Mouse (Mus musculus) adrenal gland, postnatal 10 days (tissue): Measurements from ENCODE around the gene Atcay. TPM values are rescaled to one million over a fixed set of nuclear protein-coding genes. Genes with fewer than 3 reads are reported as not detected.
"Not testable (repeated sequence)": the region's sequence is repeated elsewhere in the genome, so short reads cannot be mapped to it uniquely, and the experiment has no call there.

Experiments used
- DNase-seq: peaks from one replicate; pipeline ENCODE4 v3.0.0; 2021; ENCODE audit warnings: mixed read lengths
- total RNA-seq, 2 experiments: library from RNA; stranded (reverse); gene quantifications; 2 replicates each; pipeline ENCODE4 v1.2.3; 2021

Gene Atcay
- total RNA-seq, 2 experiments from 2014 or later, result 2.5 to 4.6 TPM

DNA sequence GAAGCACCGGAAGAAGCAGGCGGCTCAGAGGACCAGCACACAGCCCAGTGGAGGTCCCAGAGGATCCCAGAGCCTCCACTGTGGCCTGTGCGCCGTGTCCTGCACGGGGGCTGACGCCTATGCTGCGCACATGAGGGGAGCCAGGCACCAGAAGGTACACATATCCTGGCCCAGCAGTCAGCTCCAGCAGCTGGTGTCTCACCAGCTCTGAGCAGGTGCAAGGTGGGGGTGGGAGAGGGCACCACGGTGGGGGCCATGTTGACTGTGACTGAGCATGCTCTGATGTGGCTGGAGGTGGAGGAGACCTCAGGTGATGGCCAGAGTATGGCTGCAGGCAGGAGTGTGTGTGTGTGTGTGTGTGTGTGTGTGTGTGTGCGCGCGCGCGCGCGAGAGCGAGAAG, 11.4 kb upstream of the Atcay start:
- DNase-seq, result no peak

DNA sequence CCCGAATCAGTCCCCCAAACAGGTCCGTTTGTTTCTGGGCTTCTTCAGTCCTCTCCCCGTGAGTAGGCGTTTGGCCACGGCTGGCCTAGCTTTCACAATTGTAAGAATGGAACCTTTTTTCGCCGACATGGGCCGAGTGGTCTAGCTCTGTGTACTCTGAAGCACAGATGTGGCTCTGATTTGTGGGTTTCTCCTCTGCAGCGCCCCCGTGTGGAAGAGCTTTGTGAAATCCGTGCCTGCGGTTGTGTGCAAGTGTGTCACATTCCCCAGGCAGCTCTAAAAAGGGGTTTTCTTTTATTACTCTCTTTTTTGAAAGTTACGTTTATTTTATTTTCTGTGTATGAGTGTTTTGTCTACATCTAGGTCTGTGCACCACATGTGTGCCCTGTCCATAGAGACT, 10.2 kb upstream of the Atcay start:
- peak; percentile 73 for DNase-seq

DNA sequence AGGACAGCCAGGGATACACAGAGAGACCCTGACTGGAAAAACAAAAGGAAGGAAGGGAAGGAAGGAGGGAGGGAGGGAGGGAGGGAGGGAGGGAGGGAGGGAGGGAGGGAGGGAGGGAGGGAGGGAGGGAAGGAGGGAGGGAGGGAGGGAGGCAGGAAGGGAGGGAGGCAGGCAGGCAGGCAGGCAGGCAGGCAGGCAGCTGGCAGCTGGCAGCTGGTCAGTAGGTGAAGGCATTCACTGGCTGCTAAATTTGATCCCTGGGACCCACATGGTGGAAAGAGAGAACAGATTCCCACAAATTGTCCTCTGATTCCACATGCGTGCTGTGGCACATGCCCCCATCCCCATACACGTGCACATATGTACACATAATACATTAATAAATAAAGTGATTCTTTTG, 8.0 kb upstream of the Atcay start:
- no peak for DNase-seq

DNA sequence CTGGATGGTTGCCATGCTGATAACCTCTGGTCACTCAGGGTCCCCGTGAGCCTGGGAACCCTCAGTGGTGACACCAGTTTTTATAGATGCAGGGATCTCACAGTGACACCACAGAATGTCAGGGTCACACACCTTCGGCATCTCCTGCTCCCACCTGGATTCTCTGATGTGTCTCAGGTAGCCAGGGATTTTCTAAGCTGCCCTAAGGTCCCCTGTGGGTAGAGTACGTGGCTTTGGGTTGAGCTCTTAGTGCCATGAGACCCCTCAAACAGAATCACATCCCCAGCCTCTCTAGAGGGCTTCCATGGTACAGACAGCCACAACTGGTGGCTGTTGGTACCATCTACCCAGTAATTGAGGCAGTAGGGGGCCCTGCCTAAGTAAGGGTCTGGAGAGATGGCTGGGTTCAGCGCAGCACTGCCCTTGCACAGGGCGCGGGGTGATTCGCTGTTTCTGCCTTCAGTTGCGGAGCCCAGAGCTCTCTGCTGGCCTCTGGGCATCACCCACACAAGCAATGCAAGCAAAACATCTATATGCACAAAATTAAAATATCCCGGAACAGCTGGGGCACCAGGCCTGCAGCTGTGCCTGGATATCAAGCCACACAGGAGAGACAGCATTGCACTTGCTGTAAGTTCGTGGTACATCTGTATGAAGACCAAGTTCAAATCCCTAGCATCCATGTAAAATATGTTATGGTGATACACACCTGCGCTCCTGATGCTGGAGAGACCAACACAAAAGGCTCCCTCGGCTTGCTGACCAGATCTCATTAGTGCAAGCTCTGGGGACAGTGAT, 6.0 kb upstream of the Atcay start:
- DNase-seq, result no peak

DNA sequence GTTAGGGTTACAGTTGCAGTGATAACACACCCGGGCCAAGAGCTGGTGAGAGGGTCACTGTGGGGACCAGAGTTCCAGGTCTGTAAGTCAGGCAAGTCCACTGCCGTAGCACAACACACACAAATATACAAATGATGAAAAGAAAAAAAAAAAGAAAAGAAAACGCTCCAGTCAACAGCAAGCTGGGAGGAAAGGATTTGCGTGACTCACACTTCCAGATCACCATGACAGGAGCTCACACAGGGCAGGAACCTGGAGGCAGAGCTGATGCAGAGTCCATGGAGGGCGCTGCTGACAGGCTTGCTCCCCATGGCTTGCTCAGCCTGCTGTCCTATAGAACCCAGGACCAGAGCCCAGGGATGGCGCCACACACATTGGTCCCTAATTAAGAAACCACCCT, 3.6 kb upstream of the Atcay start:
- no peak for DNase-seq

DNA sequence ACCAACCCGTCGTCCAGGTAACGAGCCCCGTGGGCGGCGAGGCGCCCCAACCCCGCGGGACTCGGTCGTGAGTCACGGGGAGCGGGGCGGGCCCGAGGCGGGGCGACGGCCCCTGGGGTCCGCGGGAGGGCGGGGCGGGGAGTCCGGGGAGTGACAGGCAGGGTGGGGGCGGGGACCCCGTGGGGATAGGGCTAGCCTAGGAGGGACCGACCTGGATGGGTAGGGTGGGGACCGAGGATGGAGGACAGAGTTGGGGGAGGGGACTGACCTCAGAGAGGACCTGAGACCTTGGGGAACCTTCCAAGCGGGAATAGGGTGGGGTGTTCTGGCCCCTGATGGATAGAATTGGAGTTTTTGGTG, 2.6 kb upstream of the Atcay start:
- no peak for DNase-seq

DNA sequence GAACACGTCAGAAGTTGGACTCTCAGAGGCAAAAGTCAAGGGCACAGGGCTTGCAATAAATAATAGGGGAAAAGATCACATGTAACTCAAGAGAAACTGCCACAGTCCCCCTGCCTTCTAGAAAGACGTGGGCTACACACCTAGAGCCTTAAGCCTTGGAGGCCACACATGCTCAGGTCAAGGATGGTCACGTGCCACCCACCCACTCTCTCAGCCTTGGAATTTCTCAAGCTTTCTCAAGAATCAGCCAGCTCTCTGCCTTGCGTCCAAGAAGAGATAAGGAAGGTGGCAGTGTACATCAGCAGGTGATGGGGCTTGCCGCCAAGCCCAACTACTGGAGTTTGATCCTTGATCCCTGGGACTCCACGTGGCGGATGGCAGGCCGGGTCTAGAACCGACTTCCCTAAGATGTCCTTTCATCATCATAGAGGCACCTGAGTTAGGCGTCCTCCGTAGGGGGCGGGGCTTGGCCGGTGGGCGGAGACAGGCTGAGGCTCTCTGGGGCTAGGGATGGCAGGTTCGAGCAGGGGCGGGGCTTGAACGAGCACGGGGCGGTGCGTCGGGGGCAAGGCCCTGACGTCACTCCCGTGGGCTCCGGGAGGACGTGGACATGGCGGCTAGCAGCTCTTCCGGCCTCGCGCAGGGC, 2.1 kb upstream of the Atcay start, which contains the start of gene Zfr2:
Zfr2 (plus strand) TSS at position 576 of the 646 bp plus-strand sequence.
- peak; percentile 94 for DNase-seq

DNA sequence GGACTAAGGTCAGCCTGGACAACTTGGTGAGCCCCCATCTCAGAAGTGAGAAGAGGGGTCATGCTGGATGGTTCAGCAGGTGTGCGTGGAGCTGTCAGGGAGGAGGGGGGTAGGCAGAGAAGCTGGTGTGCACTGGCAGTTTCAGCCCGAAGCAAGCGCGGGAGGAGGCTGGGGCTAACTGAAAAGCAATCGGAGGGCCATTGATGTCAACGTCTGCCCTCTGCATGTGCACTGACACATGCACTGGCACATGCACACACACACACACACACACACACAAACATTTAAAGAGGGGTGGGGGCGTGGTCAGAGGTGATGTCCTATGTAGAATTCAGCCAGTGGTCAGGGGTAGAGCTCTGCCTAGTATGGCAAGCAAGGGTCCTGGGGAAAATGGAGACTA, 803 bp upstream of the Atcay start:
- DNase-seq, result no peak

DNA sequence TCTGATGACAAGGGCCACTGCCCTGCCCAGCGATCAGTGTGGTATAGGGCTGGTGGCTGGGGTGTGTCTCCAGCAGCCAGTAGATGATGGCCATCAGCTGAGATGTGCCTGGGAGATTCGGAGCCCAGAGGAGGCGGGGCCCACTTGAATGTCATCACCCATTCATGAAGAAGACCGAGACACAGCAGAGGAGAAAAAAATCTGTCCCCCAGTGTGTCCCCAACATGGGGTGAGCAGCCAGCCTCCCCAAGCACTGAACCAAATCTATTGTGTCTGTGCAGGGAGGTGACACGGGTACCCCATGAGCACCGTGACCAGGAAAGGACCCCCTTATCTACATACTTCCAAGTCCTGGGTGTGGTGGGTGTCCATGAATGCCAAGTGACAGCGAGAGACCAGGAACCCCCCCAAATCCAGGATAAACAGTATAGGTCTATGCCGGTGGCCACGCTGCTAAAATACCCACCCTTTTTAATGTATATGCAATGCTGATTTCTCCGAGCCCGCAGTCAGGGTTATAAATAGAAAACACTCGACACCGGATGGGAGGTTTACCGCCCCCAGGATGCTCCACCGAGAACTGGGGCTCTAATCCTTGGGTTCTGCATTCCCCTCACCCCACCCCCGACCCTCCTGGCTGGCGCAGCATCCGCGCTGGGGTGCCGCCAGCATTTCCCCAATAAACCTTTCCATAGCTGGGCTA, 747 bp downstream of the Atcay start:
- DNase-seq, result no peak

DNA sequence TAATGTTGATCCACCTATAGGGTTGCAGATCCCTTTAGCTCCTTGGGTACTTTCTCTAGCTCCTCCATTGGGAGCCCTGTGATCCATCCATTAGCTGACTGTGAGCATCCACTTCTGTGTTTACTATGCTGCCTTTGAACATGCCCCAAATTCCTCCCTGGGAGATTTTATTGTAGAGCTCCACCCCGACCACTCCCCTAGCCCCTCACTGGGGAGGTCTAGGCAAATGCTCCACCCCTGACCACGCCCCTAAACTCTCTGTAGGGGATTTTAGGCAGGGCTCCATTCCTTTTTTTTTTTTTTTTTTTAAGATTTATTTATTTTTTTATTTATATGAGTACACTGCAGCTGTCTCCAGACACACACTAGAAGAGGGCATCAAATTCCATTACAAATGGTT, 6.9 kb downstream of the Atcay start:
- not testable (repeated sequence) for DNase-seq

DNA sequence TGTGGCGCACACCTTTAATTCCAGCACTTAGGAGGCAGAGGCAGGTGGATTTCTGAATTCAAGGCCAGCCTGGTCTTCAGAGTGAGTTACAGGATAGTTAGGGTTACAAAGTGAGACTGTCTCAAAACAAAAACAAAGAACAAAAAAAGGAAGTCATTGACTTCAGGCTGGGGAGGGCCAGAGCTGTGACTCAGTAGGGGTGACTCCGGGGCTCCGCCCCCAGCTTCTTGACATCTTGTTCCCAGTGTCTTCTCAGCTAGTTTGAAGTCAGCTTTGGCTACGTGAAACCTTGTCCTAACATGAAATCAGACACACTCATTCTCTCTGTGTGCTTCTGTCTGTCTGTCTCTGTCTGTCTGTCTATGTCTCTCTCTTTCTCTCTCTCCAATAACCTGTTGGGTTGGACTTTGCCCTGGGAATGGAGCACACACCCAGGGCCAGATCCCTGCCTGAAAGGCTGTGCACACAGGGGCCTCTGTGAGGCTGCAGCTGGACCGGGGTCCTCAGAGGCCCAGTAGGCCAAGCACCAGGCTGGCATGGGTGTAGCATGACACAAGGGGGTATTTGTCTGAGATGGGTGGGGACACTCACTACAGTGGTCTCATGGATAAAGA, 9.1 kb downstream of the Atcay start:
- DNase-seq, result no peak

DNA sequence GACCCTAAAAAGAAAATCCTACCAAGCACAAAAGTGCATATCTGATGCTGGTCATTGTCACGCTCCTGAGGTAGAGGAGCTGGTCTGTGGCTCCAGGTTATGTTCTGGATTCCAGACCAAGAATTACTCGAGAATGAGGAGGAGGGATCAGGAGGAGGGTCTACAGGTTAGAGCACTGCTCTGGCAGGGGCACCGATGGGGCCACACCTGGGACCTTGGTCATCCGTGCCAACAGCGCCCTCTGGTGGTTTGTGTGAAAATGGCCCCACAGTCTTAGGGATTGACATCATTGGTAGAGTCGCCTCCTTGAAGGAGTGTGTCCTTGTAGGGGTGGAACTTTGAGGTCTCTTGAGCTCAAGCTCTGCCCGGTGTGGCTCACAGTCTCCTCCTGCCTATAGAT, 12.7 kb downstream of the Atcay start:
- DNase-seq, result peak; percentile 81

DNA sequence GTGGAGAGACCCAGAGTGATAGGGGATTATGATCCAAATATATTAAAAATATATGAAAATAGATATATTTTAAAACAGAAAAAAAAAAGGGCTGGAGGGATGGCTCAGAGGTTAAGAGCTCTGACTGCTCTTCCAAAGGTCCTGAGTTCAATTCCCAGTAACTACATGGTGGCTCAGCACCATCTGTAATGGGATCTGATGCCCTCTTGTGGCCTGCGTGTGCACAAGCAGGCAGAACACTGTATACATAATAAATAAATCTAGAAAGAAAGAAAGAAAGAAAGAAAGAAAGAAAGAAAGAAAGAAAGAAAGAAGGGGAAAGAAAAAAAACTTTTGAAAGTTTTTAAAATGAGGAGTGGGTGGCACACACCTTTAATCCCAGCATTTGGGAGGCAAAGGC, 13.4 kb downstream of the Atcay start:
- peak; percentile 38 for DNase-seq

DNA sequence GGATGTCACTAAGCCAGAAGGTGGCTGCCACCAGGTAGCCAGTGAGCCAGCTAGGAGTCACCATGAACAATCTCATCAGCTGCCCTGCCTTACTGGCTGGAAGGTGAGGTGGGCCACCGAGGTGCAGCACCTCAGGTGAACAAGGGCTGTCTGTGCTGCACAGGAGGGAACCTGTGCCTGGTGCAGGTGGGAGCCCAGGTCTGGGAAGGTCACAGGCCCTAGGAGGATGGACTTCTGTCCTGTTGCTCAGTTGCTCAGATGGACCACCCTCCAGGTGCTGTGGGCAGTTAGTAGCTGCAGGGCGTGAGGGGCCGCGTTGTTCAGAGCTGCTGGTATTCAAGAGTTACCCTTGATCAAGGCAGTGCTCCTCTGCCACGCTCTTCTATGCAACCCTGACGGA, 13.8 kb downstream of the Atcay start:
- no peak for DNase-seq

DNA sequence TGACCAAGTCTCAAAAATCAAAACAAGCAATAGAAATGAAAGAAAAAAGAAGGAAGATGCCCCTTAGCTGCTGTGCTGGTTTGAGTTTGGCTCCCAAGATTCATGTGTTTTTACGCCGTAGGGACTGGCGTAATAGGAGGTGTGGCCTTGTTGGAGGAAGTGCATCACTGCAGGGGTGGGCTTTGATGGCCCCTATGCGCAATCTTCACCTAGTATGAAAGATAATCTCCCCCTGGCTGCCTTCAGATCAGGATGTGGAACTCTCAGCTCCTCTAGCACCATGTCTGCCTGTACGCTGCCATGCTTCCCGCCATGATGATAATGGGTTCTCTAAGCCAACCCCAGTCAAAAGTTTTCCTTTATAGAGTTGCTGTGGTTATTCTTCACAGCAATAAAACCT, 14.4 kb downstream of the Atcay start:
- no peak for DNase-seq

DNA sequence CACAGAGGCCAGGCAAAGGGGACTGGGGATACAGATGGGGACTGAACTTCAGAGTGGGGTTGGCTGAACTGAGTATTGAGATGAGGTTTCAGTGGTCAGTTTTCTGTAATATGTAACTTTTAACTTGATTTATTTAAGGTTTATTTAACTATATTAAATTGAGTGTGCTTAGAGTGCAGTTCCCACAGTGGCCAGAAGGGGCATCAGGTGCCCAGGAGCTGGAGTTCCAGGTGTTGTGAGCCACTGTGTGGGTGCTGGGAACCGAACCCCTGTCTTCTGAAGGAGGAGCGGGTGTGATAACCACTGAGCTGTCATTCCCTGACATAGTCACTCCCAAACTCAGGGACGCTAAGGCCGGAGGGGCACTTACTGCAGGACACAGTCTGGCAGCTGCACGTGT, 20.5 kb downstream of the Atcay start:
- DNase-seq, result no peak

DNA sequence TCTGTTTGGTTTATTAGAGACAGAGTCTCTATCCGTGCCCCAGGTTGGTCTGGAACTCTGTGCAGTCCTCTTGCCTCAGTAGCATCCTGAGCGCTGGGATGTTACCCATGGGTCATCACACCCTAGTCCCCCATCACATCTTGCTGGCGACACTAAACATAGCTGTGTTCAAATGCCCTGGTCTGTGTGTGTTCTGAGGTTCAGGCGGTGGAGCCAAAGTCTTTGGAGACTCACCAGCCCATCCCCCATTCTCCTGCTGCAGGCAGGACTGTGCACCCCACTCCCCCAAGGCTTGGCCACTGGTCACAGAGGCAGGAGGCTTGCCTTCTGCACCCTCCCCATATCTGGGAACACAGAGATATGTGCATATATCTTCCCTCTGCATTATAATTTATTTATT, 26.5 kb downstream of the Atcay start:
- no peak for DNase-seq

DNA sequence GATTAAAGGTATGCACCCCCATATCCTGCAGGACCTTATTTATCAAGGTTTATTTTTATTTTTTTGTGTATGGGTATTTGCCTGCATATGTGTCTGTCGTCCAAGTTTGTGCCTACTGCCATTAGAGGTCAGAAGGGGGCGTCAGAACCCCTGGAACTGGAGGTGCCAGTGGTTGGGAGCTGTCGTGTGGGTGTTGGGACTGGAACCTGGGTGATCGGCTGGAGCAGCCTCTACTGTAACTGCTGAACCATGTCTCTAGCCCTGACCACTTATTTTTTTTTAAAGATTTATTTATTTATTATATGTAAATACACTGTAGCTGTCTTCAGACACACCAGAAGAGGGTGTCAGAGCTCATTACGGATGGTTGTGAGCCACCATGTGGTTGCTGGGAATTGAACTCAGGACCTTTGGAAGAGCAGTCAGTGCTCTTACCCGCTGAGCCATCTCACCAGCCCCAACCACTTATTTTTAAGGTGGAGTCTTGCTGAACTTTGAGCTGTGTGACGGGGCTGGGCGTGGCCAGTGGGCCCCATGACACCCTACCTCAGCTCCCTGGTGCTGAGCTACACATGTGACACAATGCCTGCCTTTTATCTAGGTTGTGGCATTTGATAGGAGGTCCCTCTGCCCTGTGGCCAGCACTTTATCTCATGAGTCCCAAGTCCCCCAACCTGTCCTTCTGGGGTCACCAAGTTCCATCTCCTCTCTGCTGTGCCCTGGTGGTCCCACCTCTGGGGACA, 27.5 kb downstream of the Atcay start:
- no peak for DNase-seq

DNA sequence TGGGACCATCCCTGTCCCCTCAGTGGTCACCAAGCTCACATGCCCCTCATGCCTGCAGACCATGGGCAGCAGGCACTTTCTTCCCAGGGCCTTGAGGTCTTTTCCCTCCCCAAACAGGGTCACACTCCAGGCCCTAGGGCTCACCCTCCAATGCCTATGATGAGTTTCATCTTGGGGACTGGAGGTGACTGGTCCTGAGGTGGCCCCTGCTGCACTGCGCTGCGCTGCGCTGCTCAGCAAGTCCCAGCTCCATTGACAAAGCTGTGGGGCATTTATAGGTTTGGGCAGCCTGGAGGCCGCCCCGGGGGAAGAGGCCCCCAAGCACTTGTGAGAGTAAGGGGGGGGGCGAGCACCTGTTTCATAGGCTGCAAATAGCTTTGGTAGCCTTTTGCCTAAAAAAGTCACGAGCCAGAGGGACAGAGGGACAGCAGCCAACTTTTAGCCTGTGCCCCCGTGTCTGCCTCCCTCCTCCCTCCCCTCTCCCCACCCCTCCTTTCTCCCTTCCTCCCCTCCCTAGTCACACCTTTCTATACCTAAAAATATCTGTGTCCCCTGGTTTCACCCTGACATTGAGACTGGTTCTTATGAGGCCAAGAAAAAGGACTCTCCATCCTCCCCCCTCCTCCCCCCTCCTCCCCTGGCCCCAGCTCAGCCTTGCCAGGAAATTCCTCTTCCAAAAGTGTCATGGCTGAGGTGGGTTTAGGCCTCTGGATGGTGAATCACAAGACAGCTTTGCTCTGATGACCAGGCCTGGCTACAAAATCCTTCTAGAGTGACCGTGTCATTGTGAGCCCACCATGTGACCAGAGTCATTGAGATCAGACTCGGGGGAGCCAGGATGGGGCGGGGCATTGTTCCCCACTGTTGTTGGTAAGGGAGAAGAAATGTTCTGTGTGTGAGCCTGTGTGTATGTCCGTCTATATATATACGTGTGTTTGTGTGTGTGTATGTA, 28.6 kb downstream of the Atcay start, which contains the start of gene Nmrk2:
Nmrk2 (minus strand) TSS at position 245 of the 952 bp plus-strand sequence.
- DNase-seq, result no peak

DNA sequence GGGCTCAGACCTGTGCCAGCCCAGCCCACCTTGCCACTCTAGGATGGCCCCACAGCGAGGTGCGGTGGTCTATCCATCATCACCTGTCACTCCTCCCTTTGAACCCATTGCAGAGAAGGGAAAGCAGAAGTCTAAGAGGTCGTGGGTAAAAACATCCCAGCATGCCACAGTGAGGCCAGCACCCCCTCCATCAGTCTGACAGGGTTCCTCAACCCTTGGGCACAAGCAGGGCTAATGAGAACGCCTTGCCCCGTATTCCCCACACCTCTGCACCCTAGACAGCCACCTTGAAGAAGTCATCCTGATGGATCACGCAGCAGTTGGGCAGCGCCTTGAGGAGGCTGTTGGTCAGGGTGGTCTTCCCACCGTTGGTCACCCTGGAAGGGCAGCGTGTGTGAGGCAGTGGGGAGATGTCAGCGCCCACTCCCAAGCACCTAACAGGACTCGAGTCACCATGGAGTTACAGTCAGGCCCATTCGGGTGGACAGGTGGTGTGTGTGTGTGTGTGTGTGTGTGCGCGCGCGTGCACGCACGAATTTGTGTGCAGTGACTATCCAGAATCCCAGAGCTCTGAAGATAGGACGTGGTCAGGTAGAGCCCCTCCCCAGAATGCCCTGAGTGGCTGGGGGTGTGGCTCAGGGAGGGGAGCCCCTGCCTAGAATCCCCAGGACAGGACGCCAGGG, 29.9 kb downstream of the Atcay start:
- no peak for DNase-seq
